Mouse (Mus musculus) MEL (cell line): Measurements from ENCODE around the gene Aaas. TPM values are rescaled to one million over a fixed set of nuclear protein-coding genes. Genes with fewer than 3 reads are reported as not detected.

Source experiments
- DNase-seq: peaks from one replicate; pipeline ENCODE4 v3.0.0; 2011; ENCODE audit warnings: low read depth, low spot score
- H3K27ac ChIP-seq: 2 replicates; pipeline ENCODE4 v1.5.1; 2012; ENCODE audit warnings: low read depth, mild to moderate bottlenecking, control low read depth, low read length, moderate library complexity; ENCODE audit not compliant: control insufficient read depth
- H3K27me3 ChIP-seq, 2 experiments: fragments of 150-350 bp in 1 of 2; sonication (generic) in 1 of 2; 2 replicates each; pipeline ENCODE4 v1.6.1; 2012; ENCODE audit warnings: low read length in 2 of 2, mild to moderate bottlenecking in 2 of 2, improper control_type of control experiment in 1 of 2, moderate library complexity in 1 of 2; ENCODE audit not compliant: insufficient read depth in 2 of 2, control insufficient read depth in 1 of 2
- H3K36me3 ChIP-seq, 2 experiments: 2 replicates each; pipeline ENCODE4 v1.6.1; 2012 to 2014; ENCODE audit warnings: low read length in 2 of 2, improper control_type of control experiment in 1 of 2, inconsistent platforms in 1 of 2, mild to moderate bottlenecking in 1 of 2; ENCODE audit not compliant: insufficient read depth in 2 of 2, control insufficient read depth in 1 of 2
- H3K4me1 ChIP-seq, 2 experiments: fragments of 150-350 bp in 1 of 2; sonication (generic) in 1 of 2; 2 replicates each; pipeline ENCODE4 v1.6.1; 2012; ENCODE audit warnings: low read length in 2 of 2, improper control_type of control experiment in 1 of 2, mild to moderate bottlenecking in 1 of 2; ENCODE audit not compliant: insufficient read depth in 2 of 2, control insufficient read depth in 1 of 2
- H3K4me3 ChIP-seq, 2 experiments: fragments of 150-350 bp in 1 of 2; sonication (generic) in 1 of 2; 2 replicates each; pipeline ENCODE4 v1.5.1; 2012; ENCODE audit warnings: low read depth in 2 of 2, low read length in 2 of 2, mild to moderate bottlenecking in 2 of 2, moderate library complexity in 2 of 2, control low read depth in 1 of 2, improper control_type of control experiment in 1 of 2; ENCODE audit not compliant: control insufficient read depth in 1 of 2, insufficient read depth in 1 of 2
- H3K79me2 ChIP-seq: 2 replicates; pipeline ENCODE4 v1.6.1; 2012; ENCODE audit warnings: mild to moderate bottlenecking, low read length, moderate library complexity; ENCODE audit not compliant: control insufficient read depth, poor library complexity, insufficient read depth
- H3K9ac ChIP-seq: 2 replicates; pipeline ENCODE4 v1.6.1; 2012; ENCODE audit warnings: low read depth, mild to moderate bottlenecking, control low read depth, low read length, moderate library complexity; ENCODE audit not compliant: control insufficient read depth, poor library complexity, severe bottlenecking
- H3K9me3 ChIP-seq: fragments of 150-350 bp; sonication (generic); replicated peaks from 2 replicates; pipeline ENCODE4 v1.6.1; 2012; ENCODE audit warnings: mild to moderate bottlenecking, low read length, improper control_type of control experiment, moderate library complexity; ENCODE audit not compliant: insufficient read depth
- CTCF ChIP-seq, 3 experiments: IDR thresholded peaks in 2 of 3; conservative IDR thresholded peaks in 1 of 3; 2 replicates each; pipeline ENCODE4 v1.5.1; 2011 to 2012; ENCODE audit warnings: low read length in 3 of 3, low read depth in 2 of 3, mild to moderate bottlenecking in 2 of 3, improper control_type of control experiment in 1 of 3, inconsistent platforms in 1 of 3, mixed read lengths in 1 of 3, moderate library complexity in 1 of 3; ENCODE audit not compliant: control insufficient read depth in 1 of 3, insufficient read depth in 1 of 3, poor library complexity in 1 of 3, severe bottlenecking in 1 of 3
- ELF1 ChIP-seq: IDR thresholded peaks from 2 replicates; pipeline ENCODE4 v1.6.1; 2014; ENCODE audit warnings: low read depth, mild to moderate bottlenecking, inconsistent platforms, low read length, improper control_type of control experiment, moderate library complexity
- GABPA ChIP-seq: IDR thresholded peaks from 2 replicates; pipeline ENCODE4 v1.6.1; 2012; ENCODE audit warnings: low read depth, mild to moderate bottlenecking, inconsistent platforms, low read length, improper control_type of control experiment, moderate library complexity
- GATA1 ChIP-seq: IDR thresholded peaks from 2 replicates; pipeline ENCODE4 v1.6.1; 2011; ENCODE audit warnings: low read depth, low read length, improper control_type of control experiment
- HCFC1 ChIP-seq: IDR thresholded peaks from 2 replicates; pipeline ENCODE4 v1.6.1; 2012; ENCODE audit warnings: low read depth, mild to moderate bottlenecking, inconsistent platforms, low read length, improper control_type of control experiment, moderate library complexity
- JUND ChIP-seq: IDR thresholded peaks from 2 replicates; pipeline ENCODE4 v1.6.1; 2011; ENCODE audit warnings: low read depth, mild to moderate bottlenecking, improper control_type of control experiment, low read length
- KAT2A ChIP-seq: conservative IDR thresholded peaks from 2 replicates; pipeline ENCODE4 v1.6.1; 2012; ENCODE audit warnings: low read depth, low read length, improper control_type of control experiment, inconsistent platforms
- MAFK ChIP-seq: IDR thresholded peaks from 2 replicates; pipeline ENCODE4 v1.6.1; 2011; ENCODE audit warnings: low read depth, mild to moderate bottlenecking, low read length, improper control_type of control experiment, borderline replicate concordance
- MAX ChIP-seq: IDR thresholded peaks from 2 replicates; pipeline ENCODE4 v1.6.1; 2011; ENCODE audit warnings: low read length, improper control_type of control experiment
- MAZ ChIP-seq: IDR thresholded peaks from 2 replicates; pipeline ENCODE4 v1.6.1; 2012; ENCODE audit warnings: low read depth, mild to moderate bottlenecking, inconsistent platforms, low read length, improper control_type of control experiment
- MEF2A ChIP-seq: IDR thresholded peaks from 2 replicates; pipeline ENCODE4 v1.6.1; 2014; ENCODE audit warnings: low read depth, mild to moderate bottlenecking, inconsistent platforms, low read length, improper control_type of control experiment; ENCODE audit not compliant: poor library complexity, insufficient replicate concordance, severe bottlenecking; ENCODE audit errors: extremely low read depth
- MXI1 ChIP-seq: IDR thresholded peaks from 2 replicates; pipeline ENCODE4 v1.6.1; 2011; ENCODE audit warnings: mild to moderate bottlenecking, low read depth, low read length, improper control_type of control experiment
- NELFE ChIP-seq: IDR thresholded peaks from 2 replicates; pipeline ENCODE4 v1.6.1; 2011; ENCODE audit warnings: low read depth, low read length, improper control_type of control experiment
- POLR2A ChIP-seq, 2 experiments: IDR thresholded peaks; 2 replicates each; pipeline ENCODE4 v1.6.1; 2011 to 2012; ENCODE audit warnings: low read length in 2 of 2, mild to moderate bottlenecking in 2 of 2, control low read depth in 1 of 2, improper control_type of control experiment in 1 of 2, low read depth in 1 of 2, moderate library complexity in 1 of 2; ENCODE audit not compliant: control insufficient read depth in 1 of 2, insufficient read depth in 1 of 2, poor library complexity in 1 of 2
- POLR2AphosphoS2 ChIP-seq: IDR thresholded peaks from 2 replicates; pipeline ENCODE4 v1.6.1; 2011; ENCODE audit warnings: low read length, improper control_type of control experiment
- POLR2AphosphoS5 ChIP-seq: IDR thresholded peaks from 2 replicates; pipeline ENCODE4 v1.6.1; 2012; ENCODE audit warnings: low read depth, borderline replicate concordance, mild to moderate bottlenecking, inconsistent platforms, low read length, moderate library complexity, mixed read lengths
- RCOR1 ChIP-seq: IDR thresholded peaks from 2 replicates; pipeline ENCODE4 v1.6.1; 2012; ENCODE audit warnings: low read depth, mild to moderate bottlenecking, inconsistent platforms, low read length, improper control_type of control experiment
- SIN3A ChIP-seq: IDR thresholded peaks from 2 replicates; pipeline ENCODE4 v1.6.1; 2012; ENCODE audit warnings: low read length, improper control_type of control experiment, inconsistent platforms
- TBP ChIP-seq: IDR thresholded peaks from 2 replicates; pipeline ENCODE4 v1.8.0; 2011; ENCODE audit warnings: low read depth, low read length, improper control_type of control experiment
- UBTF ChIP-seq: IDR thresholded peaks from 2 replicates; pipeline ENCODE4 v1.6.1; 2012; ENCODE audit warnings: low read depth, mild to moderate bottlenecking, inconsistent platforms, low read length, improper control_type of control experiment, moderate library complexity, borderline replicate concordance; ENCODE audit not compliant: insufficient read depth
- USF1 ChIP-seq: IDR thresholded peaks from 2 replicates; pipeline ENCODE4 v1.6.1; 2014; ENCODE audit warnings: low read depth, mild to moderate bottlenecking, inconsistent platforms, low read length, improper control_type of control experiment, moderate library complexity
- USF2 ChIP-seq, 2 experiments: IDR thresholded peaks; 2 replicates each; pipeline ENCODE4 v1.6.1; 2011 to 2012; ENCODE audit warnings: improper control_type of control experiment in 2 of 2, low read length in 2 of 2, borderline replicate concordance in 1 of 2, inconsistent platforms in 1 of 2, low read depth in 1 of 2, mild to moderate bottlenecking in 1 of 2; ENCODE audit not compliant: insufficient read depth in 1 of 2
- ZKSCAN1 ChIP-seq: IDR thresholded peaks from 2 replicates; pipeline ENCODE4 v1.6.1; 2012; ENCODE audit warnings: low read depth, mild to moderate bottlenecking, inconsistent platforms, low read length, improper control_type of control experiment, moderate library complexity
- ZMIZ1 ChIP-seq: IDR thresholded peaks from 2 replicates; pipeline ENCODE4 v1.6.1; 2012; ENCODE audit warnings: low read depth, mild to moderate bottlenecking, inconsistent platforms, low read length, improper control_type of control experiment, moderate library complexity
- ZNF384 ChIP-seq: IDR thresholded peaks from 2 replicates; pipeline ENCODE4 v1.6.1; 2012; ENCODE audit warnings: low read depth, mild to moderate bottlenecking, inconsistent platforms, low read length, improper control_type of control experiment
- polyA plus RNA-seq, 2 experiments: library from polyadenylated mRNA; stranded (reverse) in 1 of 2; unstranded in 1 of 2; fragments of >175 nt in 1 of 2; fragments of >200 nt in 1 of 2; gene quantifications; 2 replicates each; pipeline versions ENCODE4 v1.2.1 to v1.2.4; 2012; ENCODE audit warnings: low replicate concordance in 2 of 2, low read depth in 1 of 2; ENCODE audit not compliant: insufficient read length in 2 of 2, insufficient read depth in 1 of 2, missing spikeins in 1 of 2
- total RNA-seq: library from RNA; depleted of rRNA; stranded (reverse); fragments of 300-350 nt; gene quantifications from 2 replicates; pipeline ENCODE4 v1.2.3, GENCODE M21; 2012

Gene Aaas
- total and polyA plus RNA-seq, 3 experiments: 48.7 to 205 TPM; not detected in 1

DNA sequence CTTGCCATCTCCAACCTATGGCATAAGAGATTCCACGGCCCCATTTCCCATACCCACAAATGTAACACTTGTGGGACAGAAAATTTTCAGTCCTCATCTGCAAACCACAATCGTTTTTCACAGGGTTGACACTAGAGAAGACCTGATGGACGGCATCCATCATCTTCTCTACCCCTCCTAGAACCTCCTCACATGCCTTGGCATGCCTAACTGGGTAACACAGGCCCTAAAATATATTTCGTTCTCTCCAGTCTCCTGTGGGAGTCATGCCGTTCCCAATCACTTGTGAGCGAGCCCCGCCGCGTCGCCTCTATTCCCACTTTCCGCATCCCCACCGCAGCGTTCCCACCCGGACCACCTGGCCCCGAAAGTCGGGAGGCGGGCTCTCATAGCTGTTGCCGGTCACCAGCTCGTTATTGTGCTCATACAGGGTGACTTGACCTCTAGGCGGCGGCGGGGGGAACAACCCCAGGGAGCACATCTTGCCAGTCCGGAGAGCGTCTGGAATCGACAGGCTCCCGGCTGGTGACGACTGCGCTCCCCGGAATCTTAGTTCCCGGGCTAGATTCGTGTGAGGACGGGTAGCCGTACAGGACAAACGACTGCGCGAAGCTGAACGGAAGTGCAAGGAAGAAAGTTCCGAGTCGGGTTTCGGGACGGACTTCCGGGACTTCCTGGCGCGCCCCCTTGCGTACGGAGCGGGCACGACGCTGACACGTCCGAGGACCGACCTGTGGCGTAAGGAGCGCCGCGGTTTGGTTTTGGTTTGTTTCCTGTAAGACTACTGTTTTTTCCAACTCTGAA is at the start of gene Aaas (continued):
- TF ChIP-seq USF2 (IDR thresholded peaks at IDR 0.05; ENCODE audit: borderline replicate concordance in 1 of 2, insufficient read depth in 1 of 2, low read depth in 1 of 2, low read length in 2 of 2) (no peak), HCFC1 (peak; percentile 95), MEF2A (no peak; the same call in 1 of the 2 replicates), JUND (no peak)

DNA sequence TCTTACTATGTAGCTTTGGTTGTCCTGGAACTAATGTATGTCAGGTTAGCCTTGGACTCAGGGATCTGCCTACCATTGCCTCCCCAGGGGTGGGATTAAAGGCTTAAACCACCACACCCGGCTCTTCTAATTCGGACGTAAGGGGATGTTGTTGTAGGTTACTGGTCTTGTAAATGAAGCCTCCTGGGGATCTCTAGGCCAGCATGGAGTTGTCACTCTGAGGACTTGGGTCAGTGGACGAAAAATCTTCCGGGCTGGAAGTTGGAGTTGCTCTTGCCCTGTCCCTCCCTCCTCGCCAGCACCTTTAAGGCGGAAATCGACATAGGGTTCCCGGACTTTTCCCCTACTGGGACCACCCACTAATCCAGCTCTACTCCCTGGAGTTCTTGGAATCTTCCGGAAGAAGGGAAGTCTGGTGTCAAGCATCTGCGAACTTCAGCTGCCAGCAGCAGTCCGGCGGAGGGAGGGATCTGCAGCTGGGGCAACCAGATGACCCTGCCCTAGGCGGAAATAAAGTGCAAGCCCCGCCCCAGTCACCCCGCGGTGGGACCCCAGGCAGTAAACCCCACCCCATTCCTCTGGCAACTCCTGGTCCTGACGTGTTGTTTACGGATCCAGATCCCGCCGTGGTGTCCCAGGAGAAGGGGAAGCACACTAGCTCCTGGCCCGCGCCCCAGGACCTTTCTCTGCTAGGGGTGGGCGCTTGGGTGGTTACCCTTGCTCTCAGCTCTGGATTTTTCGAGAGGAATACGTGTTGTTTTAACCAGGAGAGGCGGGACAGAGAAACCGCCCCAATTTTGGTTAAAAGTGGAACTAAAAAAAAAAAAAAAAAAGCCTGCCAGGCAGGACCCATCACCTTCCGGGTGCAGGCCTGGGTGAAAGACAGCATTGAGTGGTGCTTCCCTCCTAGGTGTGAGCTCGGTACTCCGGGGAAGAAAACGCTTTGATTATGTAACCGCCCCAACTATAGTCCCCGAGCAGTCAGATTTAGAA is 49.0 kb upstream of the Aaas start:
- no peak; the same call in 1 of the 2 replicates for TF ChIP-seq ZMIZ1
- no peak; the same call in 1 of the 2 replicates for TF ChIP-seq POLR2AphosphoS2
- peak; percentile 58; the same call in 1 of the 2 replicates for TF ChIP-seq SIN3A
- TF ChIP-seq KAT2A: no peak
- TF ChIP-seq POLR2AphosphoS5: no peak
- TF ChIP-seq USF2 (IDR thresholded peaks at IDR 0.05; ENCODE audit: borderline replicate concordance in 1 of 2, insufficient read depth in 1 of 2, low read depth in 1 of 2, low read length in 2 of 2): no peak
- no peak for TF ChIP-seq UBTF
- peak; percentile 54; the same call in 1 of the 2 replicates for TF ChIP-seq TBP
- TF ChIP-seq RCOR1: no peak
- peak; percentile 51 for TF ChIP-seq NELFE
- TF ChIP-seq CTCF (IDR thresholded peaks at IDR 0.05 in 2 of 3, conservative IDR thresholded peaks at IDR 0.05 in 1 of 3; ENCODE audit: control insufficient read depth in 1 of 3, insufficient read depth in 1 of 3, low read depth in 2 of 3, low read length in 3 of 3, poor library complexity in 1 of 3, severe bottlenecking in 1 of 3): no peak
- TF ChIP-seq ZNF384: peak; percentile 96
- peak; percentile 56 for TF ChIP-seq HCFC1
- TF ChIP-seq ZKSCAN1: 0 out of 2 replicates have a peak, but pooled peaks have one; percentile 43
- no peak for TF ChIP-seq GABPA
- no peak for TF ChIP-seq MAFK
- no peak for TF ChIP-seq USF1
- TF ChIP-seq JUND: no peak
- no peak for TF ChIP-seq MXI1
- TF ChIP-seq GATA1: no peak
- TF ChIP-seq MAZ: no peak
- no peak for TF ChIP-seq MAX
- peak; percentile 37 to 67; a peak in 3 of 4 replicates for TF ChIP-seq POLR2A (IDR thresholded peaks at IDR 0.05; ENCODE audit: control insufficient read depth in 1 of 2, insufficient read depth in 1 of 2, low read depth in 1 of 2, low read length in 2 of 2, poor library complexity in 1 of 2)
- TF ChIP-seq ELF1: peak; percentile 63
- Histone ChIP-seq H3K4me1 (peaks cover 8 to 15% of the 10 kb centered on the region in 2 experiments), H3K9ac (peak overlapping the region; percentile 85), H3K4me3 (peak overlapping the region; percentile 76 to 79), H3K36me3 (peaks cover 0 to 10% of the 10 kb centered on the region in 2 experiments; a peak in 2 of 4 replicates), H3K79me2 (peaks cover 1% of the 10 kb centered on the region; the same call in 1 of the 2 replicates), H3K9me3 (no peaks in the 10 kb centered on the region), H3K27me3 (no peaks in the 10 kb centered on the region), H3K27ac (peak overlapping the region; percentile 53)
- peak; percentile 78 for DNase-seq
